Mouse (Mus musculus) CH12.LX (cell line): ENCODE measurements around the gene Slc38a2. TPM values are rescaled to one million over a fixed set of nuclear protein-coding genes. Genes with fewer than 3 reads are reported as not detected.

Source experiments
- DNase-seq: peaks from one replicate; pipeline ENCODE4 v3.0.0-alpha.2; 2013; ENCODE audit errors: extremely low read depth
- H3K27ac ChIP-seq: 2 replicates; pipeline ENCODE4 v1.5.1; 2012; ENCODE audit warnings: low read depth, mild to moderate bottlenecking, control low read depth, moderate library complexity; ENCODE audit not compliant: insufficient read depth
- H3K27me3 ChIP-seq: replicated peaks from 2 replicates; pipeline ENCODE3; 2012; ENCODE audit warnings: inconsistent platforms
- H3K36me3 ChIP-seq, 2 experiments: replicated peaks in 1 of 2; 2 replicates each; pipeline versions ENCODE3 to v1.6.1; 2012; ENCODE audit warnings: inconsistent platforms in 1 of 2, low read length in 1 of 2, mild to moderate bottlenecking in 1 of 2, mixed read lengths in 1 of 2, moderate library complexity in 1 of 2; ENCODE audit not compliant: control insufficient read depth in 1 of 2, insufficient read depth in 1 of 2
- H3K4me1 ChIP-seq, 2 experiments: 2 replicates each; pipeline ENCODE4 v1.6.1; 2012; ENCODE audit warnings: inconsistent platforms in 1 of 2, moderate library complexity in 1 of 2; ENCODE audit not compliant: insufficient read depth in 2 of 2, control insufficient read depth in 1 of 2
- H3K4me2 ChIP-seq: 2 replicates; pipeline ENCODE4 v1.6.1; 2012; ENCODE audit warnings: low read depth, mild to moderate bottlenecking, control low read depth; ENCODE audit not compliant: poor library complexity, insufficient read depth, severe bottlenecking
- H3K4me3 ChIP-seq, 3 experiments: fragments of 150-350 bp in 1 of 3; sonication (generic) in 1 of 3; replicated peaks in 1 of 3; 2 replicates each; pipeline versions ENCODE3 to v1.5.1; 2011 to 2012; ENCODE audit warnings: low read depth in 2 of 3, low read length in 2 of 3, mild to moderate bottlenecking in 2 of 3, moderate library complexity in 2 of 3, control low read depth in 1 of 3, improper control_type of control experiment in 1 of 3, inconsistent platforms in 1 of 3, mixed read lengths in 1 of 3; ENCODE audit not compliant: poor library complexity in 1 of 3
- H3K79me2 ChIP-seq: replicated peaks from 2 replicates; pipeline ENCODE4 v1.6.1; 2012; ENCODE audit warnings: mild to moderate bottlenecking, moderate library complexity; ENCODE audit not compliant: control insufficient read depth, poor library complexity, insufficient read depth, severe bottlenecking; ENCODE audit errors: extremely low read depth
- H3K9ac ChIP-seq: 2 replicates; pipeline ENCODE4 v1.6.1; 2012; ENCODE audit warnings: low read depth, mild to moderate bottlenecking, control low read depth, moderate library complexity; ENCODE audit not compliant: insufficient read depth
- H3K9me3 ChIP-seq: replicated peaks from 2 replicates; pipeline ENCODE3; 2012; ENCODE audit warnings: low read length, inconsistent platforms, mixed read lengths
- CHD1 ChIP-seq: IDR thresholded peaks from 2 replicates; pipeline ENCODE4 v1.6.1; 2012; ENCODE audit warnings: low read depth, low read length, improper control_type of control experiment, inconsistent platforms
- E2F4 ChIP-seq: IDR thresholded peaks from 2 replicates; pipeline ENCODE4 v1.6.1; 2011; ENCODE audit warnings: low read depth, low read length, improper control_type of control experiment; ENCODE audit not compliant: insufficient replicate concordance
- EP300 ChIP-seq: IDR thresholded peaks from 2 replicates; pipeline ENCODE4 v1.6.1; 2011; ENCODE audit warnings: low read length, improper control_type of control experiment
- ETS1 ChIP-seq: conservative IDR thresholded peaks from 2 replicates; pipeline ENCODE4 v1.6.1; 2012; ENCODE audit warnings: low read depth, mild to moderate bottlenecking, inconsistent platforms, low read length, improper control_type of control experiment, moderate library complexity
- HCFC1 ChIP-seq: IDR thresholded peaks from 2 replicates; pipeline ENCODE4 v1.6.1; 2012; ENCODE audit warnings: low read depth, mild to moderate bottlenecking, inconsistent platforms, low read length, improper control_type of control experiment
- JUND ChIP-seq: conservative IDR thresholded peaks from 2 replicates; pipeline ENCODE4 v1.6.1; 2011; ENCODE audit warnings: low read depth, low read length, improper control_type of control experiment
- KAT2A ChIP-seq: IDR thresholded peaks from 2 replicates; pipeline ENCODE4 v1.6.1; 2012; ENCODE audit warnings: low read length, improper control_type of control experiment, inconsistent platforms; ENCODE audit not compliant: insufficient replicate concordance
- MAZ ChIP-seq: IDR thresholded peaks from 2 replicates; pipeline ENCODE4 v1.6.1; 2012; ENCODE audit warnings: low read depth, mild to moderate bottlenecking, inconsistent platforms, low read length, improper control_type of control experiment, moderate library complexity
- MYC ChIP-seq: IDR thresholded peaks from 2 replicates; pipeline ENCODE4 v1.6.1; 2011; ENCODE audit warnings: low read depth, mild to moderate bottlenecking, improper control_type of control experiment, low read length
- NRF1 ChIP-seq: IDR thresholded peaks from 2 replicates; pipeline ENCODE4 v1.6.1; 2014; ENCODE audit warnings: low read depth, mild to moderate bottlenecking, inconsistent platforms, low read length, improper control_type of control experiment, moderate library complexity
- PAX5 ChIP-seq: IDR thresholded peaks from 2 replicates; pipeline ENCODE4 v1.6.1; 2012; ENCODE audit warnings: low read length, inconsistent platforms, mixed read lengths
- SIN3A ChIP-seq: IDR thresholded peaks from 2 replicates; pipeline ENCODE4 v1.6.1; 2012; ENCODE audit warnings: low read length, improper control_type of control experiment, inconsistent platforms
- SMC3 ChIP-seq: IDR thresholded peaks from 2 replicates; pipeline ENCODE4 v1.6.1; 2011; ENCODE audit warnings: low read depth, low read length, improper control_type of control experiment
- TCF12 ChIP-seq: IDR thresholded peaks from 2 replicates; pipeline ENCODE4 v1.6.1; 2014; ENCODE audit warnings: low read depth, mild to moderate bottlenecking, inconsistent platforms, low read length, improper control_type of control experiment
- UBTF ChIP-seq: IDR thresholded peaks from 2 replicates; pipeline ENCODE4 v1.6.1; 2012; ENCODE audit warnings: low read depth, mild to moderate bottlenecking, inconsistent platforms, low read length, improper control_type of control experiment, moderate library complexity
- USF2 ChIP-seq: conservative IDR thresholded peaks from 2 replicates; pipeline ENCODE4 v1.6.1; 2011; ENCODE audit warnings: low read depth, low read length, improper control_type of control experiment
- ZC3H11A ChIP-seq: IDR thresholded peaks from 2 replicates; pipeline ENCODE4 v1.6.1; 2012; ENCODE audit warnings: low read depth, mild to moderate bottlenecking, inconsistent platforms, low read length, improper control_type of control experiment
- ZKSCAN1 ChIP-seq: IDR thresholded peaks from 2 replicates; pipeline ENCODE4 v1.6.1; 2012; ENCODE audit warnings: low read depth, inconsistent platforms, low read length, improper control_type of control experiment, borderline replicate concordance
- ZNF384 ChIP-seq: IDR thresholded peaks from 2 replicates; pipeline ENCODE4 v1.6.1; 2012; ENCODE audit warnings: low read depth, low read length, improper control_type of control experiment, inconsistent platforms
- dilution Hi-C: fragments of 300-500 bp; cut with MboI; formaldehyde crosslinking; loops from 2 replicates; pipeline ENCODE4 v1.14.3; 2020; ENCODE audit warnings: low sequenced_read_pairs; ENCODE audit not compliant: extremely low pct_unique_long_range_greater_than_20kb, extremely low pct_ligation_motif_present
- in situ Hi-C: fragments of 300-500 bp; cut with MboI; formaldehyde crosslinking; loops from 3 replicates; pipeline ENCODE4 v1.14.3; 2019; ENCODE audit warnings: low sequenced_read_pairs, low pct_ligation_motif_present, low pct_unique_long_range_greater_than_20kb, mixed read lengths
- polyA plus RNA-seq: library from polyadenylated mRNA; unstranded; fragments of >175 nt; gene quantifications from 2 replicates; pipeline ENCODE4 v1.2.1, GENCODE M21; 2012; ENCODE audit warnings: low read depth; ENCODE audit not compliant: insufficient read length
- total RNA-seq, 2 experiments: library from RNA; depleted of rRNA; stranded (reverse); fragments of 300-350 nt in 1 of 2; fragments of >200 nt in 1 of 2; gene quantifications; 2 replicates each; pipeline ENCODE4 v1.2.3; 2012 to 2014

The Slc38a2 gene
- total and polyA plus RNA-seq, 3 experiments: 41.4 to 70.5 (median 59.3) TPM

DNA sequence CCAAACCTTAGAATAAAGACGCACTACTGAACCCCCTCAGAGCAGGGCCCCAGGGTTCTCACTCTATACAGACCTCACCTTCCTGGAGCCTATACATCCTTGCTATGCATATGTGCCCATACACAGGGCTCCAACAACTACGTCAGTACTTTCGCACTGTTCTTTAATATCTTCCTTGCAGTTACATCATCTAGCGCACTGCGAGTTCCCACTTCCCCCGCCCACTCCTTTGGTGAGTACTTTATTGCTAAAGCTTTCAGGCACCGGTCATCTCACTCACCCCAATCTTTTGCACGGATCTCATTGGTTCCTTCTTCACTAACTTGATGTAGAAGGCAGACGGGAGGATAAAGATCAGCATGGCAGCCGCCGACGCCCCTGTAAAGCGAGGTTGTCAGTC, 8.7 kb downstream of the Slc38a2 start:
- dilution Hi-C loops: no loop called here
- Histone ChIP-seq H3K4me2 (no peak overlapping the region), H3K27ac (no peak overlapping the region), H3K9ac (no peak overlapping the region), H3K4me3 (no peak overlapping the region), H3K4me1 (peaks cover 4 to 51% of the 10 kb centered on the region in 2 experiments; a peak in 3 of 4 replicates), H3K9me3 (no peaks in the 10 kb centered on the region), H3K36me3 (peaks cover 78 to 90% of the 10 kb centered on the region in 2 experiments), H3K27me3 (no peaks in the 10 kb centered on the region), H3K79me2 (peaks cover 14% of the 10 kb centered on the region)
- no peak for DNase-seq
- in situ Hi-C loops: loop anchor here (25.0 kb wide), 1 partner anchor 246 kb away; no protein-coding TSS in a partner anchor
- TF ChIP-seq ETS1 (no peak), EP300 (no peak), CHD1 (no peak), KAT2A (no peak), ZC3H11A (no peak), UBTF (no peak), ZKSCAN1 (no peak), PAX5 (no peak), MYC (no peak), SIN3A (no peak), USF2 (no peak), E2F4 (no peak), SMC3 (no peak), TCF12 (no peak)

DNA sequence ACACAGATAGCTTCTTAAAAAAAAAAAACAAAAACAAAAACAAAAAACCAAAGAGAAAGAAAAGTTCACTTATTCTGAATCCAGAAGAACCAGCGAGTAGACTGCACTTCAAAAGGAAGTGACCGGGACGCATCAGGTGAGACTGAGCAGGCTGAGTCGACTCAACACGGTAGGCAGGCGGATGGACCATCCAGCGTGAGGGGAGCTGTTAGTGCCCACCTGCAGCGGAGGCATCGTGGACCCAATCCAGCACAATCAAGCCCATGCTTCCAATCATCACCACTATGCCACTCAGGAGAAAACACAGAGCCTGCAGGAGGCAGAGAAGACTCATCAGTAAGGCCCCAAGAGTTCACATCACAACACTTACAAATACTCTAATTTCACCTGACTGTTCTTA, 9.6 kb downstream of the Slc38a2 start:
- peaks cover 3 to 50% of the 10 kb centered on the region in 2 experiments; a peak in 3 of 4 replicates for H3K4me1 ChIP-seq
- TF ChIP-seq HCFC1: no peak
- TF ChIP-seq NRF1: no peak
- no peak for TF ChIP-seq ZC3H11A
- TF ChIP-seq ZNF384: no peak
- no peak for TF ChIP-seq JUND
- TF ChIP-seq EP300: no peak
- no peak for TF ChIP-seq CHD1
- TF ChIP-seq MAZ: no peak
- DNase-seq: no peak
- dilution Hi-C loops (no loop called here), in situ Hi-C loops (loop anchor here (25.0 kb wide), 1 partner anchor 247 kb away; no protein-coding TSS in a partner anchor)
- no peak overlapping the region for H3K4me3 ChIP-seq
- H3K9ac ChIP-seq: no peak overlapping the region
- H3K79me2 ChIP-seq: peaks cover 5% of the 10 kb centered on the region
- H3K36me3 ChIP-seq: peaks cover 69 to 81% of the 10 kb centered on the region in 2 experiments
- H3K27ac ChIP-seq: no peak overlapping the region
- H3K27me3 ChIP-seq: no peaks in the 10 kb centered on the region
- H3K9me3 ChIP-seq: no peaks in the 10 kb centered on the region
- no peak overlapping the region for H3K4me2 ChIP-seq
